Mouse (Mus musculus) liver, embryonic 14.5 days (tissue): ENCODE measurements around the gene Nckap5l.

Experiments used
- CTCF ChIP-seq: IDR thresholded peaks from 2 replicates; pipeline ENCODE4 v1.5.1; 2016; ENCODE audit warnings: antibody characterized with exemption, low read depth, control low read depth
- EP300 ChIP-seq: IDR thresholded peaks from 2 replicates; pipeline ENCODE4 v1.6.1; 2016; ENCODE audit warnings: antibody characterized with exemption, low read depth

DNA sequence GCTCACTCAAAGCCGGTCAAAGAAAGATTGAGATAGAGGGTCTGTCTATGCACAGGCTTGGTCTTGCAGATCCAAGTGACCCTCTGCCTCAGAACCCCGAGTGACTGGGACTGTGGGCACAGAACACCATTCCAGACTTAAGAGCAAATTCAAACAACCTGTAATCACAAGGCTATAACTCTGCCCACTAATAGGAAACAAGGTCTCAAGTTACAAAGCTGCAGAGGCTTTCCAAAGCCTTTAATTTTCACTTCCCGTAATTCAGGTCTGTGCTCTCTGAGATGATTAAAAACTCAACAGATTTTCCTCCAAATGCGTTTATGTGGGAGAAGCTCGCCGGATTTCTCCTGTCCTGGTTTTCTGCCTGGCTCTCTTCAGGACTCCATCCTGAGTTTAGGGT, 73.5 kb downstream of the Nckap5l start:
- TF ChIP-seq EP300 (no peak), CTCF (no peak)
